Mouse (Mus musculus): ENCODE results near the gene Dctn3.
"Not testable (repeated sequence)": the region's sequence is repeated elsewhere in the genome, so short reads cannot be mapped to it uniquely, and the experiment has no call there.

Gene Dctn3

DNA sequence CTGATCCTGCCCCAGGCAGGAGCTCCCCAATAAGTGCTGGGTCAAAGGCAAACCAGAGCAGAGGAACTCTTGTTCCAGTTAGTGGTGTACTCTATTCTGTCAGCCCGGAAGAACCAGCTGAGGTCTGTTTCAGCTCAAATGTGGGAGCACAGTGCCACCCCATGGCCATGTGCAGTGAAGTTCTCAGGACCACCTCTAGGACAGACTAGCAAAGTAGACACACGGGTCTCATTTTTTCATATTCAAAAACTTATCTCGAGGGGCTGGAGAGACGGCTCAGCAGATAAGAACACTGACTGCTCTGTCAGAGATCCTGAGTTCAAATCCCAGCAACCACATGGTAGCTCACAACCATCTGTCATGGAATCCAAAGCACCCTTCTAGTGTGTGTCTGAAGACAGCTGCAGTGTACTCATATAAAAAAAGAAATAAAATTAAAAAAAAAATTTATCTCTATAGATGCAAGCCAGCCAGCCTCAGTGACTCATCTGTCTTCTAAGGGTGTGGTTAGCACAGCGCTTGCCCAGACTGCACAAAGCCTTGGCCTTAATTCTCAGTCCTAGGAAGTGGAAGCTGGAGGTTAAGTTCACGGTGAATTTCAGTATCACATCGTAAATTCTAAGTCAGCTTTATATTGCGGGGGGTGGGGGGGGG is 14.8 kb upstream of the Dctn3 start:
- peak; percentile 65 for DNase-seq

DNA sequence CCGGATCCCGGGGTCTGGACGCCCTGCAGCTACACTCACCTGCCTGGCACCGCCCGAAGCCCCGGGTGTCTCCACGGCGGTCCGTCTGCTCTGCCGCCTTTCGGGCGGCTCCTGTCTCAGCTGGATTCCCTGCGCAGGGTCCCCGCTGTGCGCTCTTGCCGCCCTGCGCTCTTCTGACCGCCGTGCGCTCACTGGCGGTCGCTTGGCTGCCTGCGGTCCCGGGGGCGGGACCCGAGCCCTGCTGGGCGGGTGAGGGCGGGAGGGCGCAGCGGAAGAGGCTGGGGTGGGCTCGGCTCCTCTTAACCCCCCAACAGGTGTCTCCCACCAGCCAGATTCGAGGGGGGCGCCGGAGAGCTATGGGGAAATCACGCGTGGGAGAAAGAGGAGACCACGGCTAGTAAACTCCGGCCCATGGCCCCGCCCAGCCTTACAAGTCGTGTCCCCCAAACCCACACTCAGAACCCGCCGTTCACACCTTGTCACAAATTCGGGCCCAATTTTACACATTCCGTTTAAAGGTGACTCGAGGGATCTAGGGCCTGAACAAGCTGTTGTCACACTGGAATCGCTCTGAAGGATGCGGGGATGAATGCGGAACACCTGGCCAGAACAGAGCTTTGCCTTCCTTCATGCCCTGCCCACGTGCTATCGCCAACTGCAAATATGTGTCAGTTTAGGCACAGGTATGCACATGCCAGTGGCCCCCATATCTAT is 8.2 kb upstream of the Dctn3 start, which contains the start of gene Arid3c:
Gene Arid3c (minus strand): TSS at position 91 of the 714 bp plus-strand sequence.
- no peak for DNase-seq

DNA sequence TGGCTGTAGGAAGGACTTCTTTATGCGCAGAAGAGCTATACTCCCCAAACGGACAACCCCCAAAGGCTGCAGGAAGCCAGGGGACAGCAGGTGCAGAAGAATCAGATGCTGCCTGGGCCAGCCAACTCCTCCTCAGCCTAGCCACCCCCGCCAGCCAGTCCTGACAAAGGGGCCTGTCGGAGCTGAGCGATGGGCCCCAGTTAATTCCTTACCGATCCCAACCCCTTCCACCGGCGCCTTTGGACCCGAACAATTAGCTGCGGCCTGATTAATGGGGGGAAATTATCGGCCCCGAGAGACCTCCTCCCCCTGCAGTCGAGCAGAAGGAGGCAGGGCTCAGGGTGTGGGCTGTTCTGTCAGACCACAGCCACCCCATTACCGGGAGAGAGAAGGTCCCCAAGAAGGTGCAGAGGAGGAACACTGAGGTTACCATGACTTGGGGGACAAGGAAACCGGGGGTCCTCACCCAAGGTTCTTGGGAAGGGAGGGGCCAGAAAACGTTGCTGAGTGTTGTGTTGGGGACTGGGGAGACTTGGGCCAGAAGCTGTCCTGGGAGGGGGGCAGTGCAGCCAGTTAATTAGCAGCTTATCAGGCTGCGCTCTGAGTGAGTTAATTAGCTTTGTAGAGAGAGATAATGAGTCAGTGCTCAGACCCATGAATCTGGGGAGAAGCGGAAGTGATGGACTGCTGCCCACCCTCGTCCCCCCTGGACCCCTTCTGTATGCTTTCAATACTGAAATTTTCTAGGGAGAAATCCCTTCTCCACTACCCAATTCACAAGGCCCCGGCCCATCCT is 4.1 kb upstream of the Dctn3 start:
- DNase-seq, result no peak

DNA sequence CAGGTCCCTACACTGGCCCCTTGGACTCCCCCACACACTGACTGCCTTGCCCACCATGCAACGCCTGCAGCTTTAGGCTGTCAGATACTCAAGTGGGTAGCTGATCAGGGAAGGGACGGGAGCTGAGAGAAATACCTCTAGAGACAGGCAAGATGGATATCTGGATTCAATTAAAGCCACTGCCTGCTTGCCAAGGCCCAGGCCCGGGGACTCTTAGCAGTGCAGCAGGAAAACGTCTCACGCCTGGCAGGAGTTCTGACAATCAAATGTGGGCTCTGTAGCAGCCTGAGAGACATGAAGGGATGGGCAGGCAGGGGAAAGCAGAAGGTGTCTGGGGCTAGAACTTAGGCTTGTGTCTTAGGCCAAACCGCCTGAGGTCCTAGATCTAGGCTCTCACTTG is 6.1 kb downstream of the Dctn3 start:
- DNase-seq, result no peak

DNA sequence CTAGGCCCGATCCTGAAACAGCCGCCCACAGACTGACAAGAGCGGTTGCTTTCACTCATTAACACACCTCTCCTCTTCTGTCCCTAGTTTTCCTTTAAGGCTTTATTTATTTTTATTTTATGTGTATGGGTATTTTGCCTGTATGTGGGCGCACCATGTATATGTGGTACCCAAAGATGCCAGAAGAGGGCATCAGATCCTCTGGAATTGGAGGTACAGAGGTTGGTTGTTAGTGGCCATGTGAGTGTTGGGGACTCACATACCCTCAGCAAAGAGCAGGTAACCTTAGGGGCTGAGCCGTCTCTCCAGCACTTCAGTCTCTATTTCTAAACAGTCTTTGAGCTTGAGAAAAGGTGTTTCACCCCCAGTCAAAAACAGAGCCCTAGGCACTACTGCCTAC is 7.4 kb downstream of the Dctn3 start:
- no peak for DNase-seq

DNA sequence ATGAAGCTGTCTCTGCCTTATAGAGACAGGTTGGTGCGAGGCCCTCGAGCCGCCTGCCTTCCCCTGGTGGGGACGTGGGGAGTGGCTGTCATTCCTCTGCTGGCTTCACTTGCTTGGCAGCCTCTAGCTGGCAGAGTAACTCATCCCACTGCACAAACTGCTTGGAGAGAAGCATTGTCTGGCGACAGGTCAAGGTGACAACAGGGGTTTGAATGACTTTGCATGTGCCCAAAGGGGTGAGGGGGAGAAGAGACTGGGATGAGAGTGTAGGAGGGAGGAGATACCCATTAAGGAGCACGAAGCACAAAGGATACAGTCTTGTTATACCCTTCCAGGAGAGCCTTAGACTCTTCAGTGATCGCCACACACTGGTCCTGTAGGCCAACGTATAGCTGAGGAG is 7.9 kb downstream of the Dctn3 start:
- DNase-seq, result peak; percentile 62

DNA sequence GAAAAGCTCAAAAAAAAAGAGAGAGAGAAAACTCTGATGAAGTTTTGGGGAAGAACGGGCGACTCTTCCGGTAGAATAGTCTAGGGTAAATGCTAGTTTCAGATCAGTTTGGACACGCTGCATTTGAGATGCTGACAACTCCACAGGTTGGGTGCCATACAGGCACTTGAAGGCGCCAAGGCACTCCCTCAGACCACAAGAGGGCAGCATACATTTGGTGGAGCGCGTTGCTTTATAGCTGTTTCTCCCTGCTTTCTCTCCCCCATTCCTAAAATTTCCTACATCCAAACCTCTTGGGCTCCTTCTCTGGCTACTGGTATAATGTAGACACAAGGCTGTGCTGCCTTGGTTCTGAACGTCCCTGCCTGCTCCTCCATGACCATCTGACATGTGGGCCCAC is 8.7 kb downstream of the Dctn3 start:
- DNase-seq, result peak; percentile 74

DNA sequence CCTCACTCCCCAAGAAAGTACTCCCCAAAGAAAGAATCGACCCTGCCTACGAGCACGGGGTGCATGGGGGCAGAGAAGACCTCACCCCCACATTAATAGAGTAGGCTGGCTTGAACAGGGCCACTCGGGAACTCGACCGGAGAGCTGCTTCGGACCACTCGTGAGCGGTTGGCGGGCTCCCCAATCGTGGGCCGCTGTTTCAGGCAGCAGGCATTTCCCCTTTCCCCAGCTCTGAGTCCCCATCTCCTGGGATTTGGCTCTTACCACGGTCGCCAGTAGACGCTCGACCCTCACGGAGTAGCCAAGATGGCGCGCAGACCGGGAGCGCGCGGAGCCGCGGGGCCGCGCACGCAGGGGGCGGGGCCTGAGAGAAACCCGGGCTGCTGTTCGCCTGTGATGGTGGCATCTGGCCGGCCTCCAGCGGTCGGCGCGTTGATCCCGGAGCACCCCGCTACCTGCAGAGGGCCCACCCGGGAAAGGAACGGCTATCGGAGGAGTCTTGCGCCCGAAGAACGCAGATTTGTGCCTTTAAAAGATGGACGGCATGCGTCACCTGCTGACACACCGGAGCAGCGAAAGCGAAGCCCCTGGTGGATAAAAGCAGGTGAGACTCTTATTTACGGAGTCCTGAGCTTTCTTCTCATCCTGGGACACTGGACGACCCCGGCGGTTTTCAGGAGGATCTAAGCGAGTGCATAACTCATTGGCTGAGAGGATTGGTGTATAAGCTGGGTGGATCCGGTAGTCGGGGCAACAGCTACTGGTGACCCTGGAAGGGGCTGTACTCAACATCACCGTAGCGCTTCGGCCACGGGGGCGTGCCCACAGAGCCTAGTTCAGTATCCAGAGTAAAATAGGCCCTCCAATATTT is 9.5 kb downstream of the Dctn3 start, which contains the start of gene Rpp25l:
Gene Rpp25l (minus strand): TSS at position 338 of the 871 bp plus-strand sequence.
- peak; percentile 86 for DNase-seq

DNA sequence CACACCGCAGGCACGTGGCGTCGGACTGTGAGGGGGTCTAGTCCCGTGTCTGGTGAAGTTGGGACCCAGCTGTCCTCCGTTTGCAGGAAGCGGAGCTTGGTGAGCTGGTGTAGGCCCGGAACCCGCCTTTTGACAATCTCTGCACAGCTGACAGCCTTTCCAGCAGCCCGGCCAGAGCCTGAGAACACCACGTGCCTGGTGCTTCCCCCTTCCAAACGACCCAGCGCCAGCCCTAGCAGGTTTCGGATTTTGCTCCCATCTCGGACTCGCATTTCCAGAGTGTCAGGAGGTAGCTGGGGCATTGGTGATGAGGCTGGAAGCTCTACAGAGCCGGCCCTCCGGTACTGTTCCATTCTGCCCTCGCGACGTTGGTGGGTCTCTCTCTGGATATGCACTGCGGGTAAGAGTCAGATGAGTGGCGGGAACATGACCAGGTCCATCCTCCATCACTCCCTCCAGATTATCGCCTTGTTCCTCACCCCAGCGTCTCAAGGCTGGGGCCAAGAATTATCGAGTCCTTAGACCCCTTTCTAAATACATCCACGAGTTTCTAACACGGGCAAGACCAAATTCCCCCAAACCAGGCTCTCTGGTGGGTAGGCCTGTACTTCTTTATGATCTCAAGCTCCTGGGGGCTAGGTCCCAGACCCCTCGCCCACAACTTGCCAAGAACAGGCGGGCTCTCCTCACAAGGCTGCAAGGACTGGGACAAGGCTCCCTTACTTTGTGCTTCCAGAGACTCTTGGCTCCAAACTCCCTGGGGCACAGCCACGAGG is 10.4 kb downstream of the Dctn3 start:
- no peak for DNase-seq

DNA sequence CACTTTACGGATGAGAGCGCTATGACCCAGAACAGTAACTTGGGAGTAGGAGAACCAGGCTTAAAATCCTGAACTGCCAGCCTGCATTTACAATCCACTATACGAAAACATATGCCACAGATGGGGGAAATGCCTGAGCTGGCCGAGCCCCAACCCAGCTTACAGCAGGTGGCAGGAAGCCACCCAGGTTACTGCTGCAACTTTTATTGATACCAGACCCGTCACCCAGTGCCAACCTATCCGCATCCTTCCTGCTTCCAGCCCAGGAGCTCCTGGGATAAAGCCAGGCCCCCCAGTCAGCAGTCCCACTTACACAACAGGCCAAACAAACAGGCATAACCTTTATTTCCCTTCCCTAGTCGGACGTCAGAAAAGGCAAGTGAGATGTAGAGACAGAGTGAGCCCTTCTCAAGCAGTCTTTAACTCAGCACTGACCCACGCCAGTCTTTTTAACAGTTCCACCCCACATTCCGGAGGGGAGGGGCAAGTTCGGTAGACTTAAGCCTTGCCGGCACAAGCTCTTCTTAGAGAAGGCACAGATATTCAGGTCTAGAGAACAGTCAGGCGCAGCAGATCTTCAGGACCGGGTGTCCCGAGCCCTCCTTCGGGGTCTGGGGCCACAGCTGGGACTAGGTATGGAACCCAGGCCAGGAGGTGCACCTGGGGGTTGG is 11.1 kb downstream of the Dctn3 start:
- DNase-seq, result peak; percentile 77

DNA sequence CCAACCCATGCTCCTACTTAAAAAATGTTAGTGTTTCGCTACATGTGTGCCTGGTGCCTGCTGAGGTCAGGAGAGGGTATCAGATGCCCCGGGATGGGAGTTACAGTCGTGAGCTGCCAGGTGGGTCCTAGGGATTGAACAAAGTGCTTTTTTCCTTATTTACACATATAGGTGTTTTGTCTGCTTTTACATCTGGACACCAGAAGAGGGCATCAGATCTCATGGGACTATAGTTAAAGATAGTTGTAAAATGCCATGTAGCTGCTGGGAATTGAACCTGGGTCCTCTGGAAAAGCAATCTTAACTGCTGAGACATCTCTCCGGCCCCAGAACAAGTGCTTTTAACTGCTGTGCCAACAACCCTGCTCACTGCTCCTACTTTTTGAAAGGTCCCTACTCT is 12.7 kb downstream of the Dctn3 start:
- DNase-seq, result no peak

DNA sequence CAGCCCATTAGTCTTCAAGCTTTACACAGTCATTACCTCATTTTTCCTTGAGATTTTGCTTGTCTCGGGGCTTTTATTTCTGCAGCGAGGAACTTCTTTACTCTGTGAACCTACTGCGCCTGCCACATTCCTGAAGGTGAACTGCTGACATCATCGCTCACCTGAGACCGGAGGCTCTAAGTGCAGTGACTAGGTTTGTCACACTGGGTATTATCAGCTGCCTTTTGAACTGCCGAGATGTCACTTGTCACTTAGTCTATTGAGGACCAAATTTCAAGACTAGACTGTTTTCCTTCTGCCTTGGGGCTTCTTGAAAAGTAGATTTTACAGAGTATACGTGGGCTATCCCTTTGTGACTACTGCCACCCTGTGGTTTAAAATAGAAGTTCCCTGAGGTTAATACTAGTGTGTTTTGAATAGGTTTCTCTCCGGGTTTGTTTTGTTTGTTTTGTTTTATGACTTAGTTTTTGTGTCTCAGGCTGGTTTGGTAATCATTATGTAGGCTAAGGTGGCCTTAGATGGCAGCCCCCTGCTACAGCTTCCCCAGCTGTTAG is 14.7 kb downstream of the Dctn3 start:
- no peak for DNase-seq

DNA sequence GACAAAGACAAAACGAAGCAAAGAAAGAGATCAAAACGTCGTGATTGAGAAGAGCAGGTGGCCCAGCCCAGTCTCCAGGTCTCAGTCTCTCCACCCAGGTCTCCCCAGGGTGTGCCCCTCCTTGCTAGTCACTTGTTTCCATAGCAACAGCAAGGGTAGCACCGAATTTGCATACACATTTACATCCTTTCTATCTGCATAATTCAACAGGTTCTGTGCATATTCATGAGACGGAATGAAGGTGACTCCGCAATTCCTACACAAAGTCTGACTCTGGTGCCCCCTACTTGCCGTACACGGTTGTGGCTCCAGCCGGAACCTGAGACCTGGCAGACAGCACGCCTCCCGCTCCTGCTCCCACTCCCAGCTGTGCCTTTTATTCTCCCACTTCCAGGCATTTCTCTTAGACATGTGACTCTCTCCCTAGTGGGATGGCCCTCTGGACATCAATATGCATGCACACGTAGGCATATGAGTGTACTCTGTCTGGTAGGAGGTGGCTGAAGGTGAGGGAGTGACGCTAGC is 15.9 kb downstream of the Dctn3 start:
- peak; percentile 79 for DNase-seq

DNA sequence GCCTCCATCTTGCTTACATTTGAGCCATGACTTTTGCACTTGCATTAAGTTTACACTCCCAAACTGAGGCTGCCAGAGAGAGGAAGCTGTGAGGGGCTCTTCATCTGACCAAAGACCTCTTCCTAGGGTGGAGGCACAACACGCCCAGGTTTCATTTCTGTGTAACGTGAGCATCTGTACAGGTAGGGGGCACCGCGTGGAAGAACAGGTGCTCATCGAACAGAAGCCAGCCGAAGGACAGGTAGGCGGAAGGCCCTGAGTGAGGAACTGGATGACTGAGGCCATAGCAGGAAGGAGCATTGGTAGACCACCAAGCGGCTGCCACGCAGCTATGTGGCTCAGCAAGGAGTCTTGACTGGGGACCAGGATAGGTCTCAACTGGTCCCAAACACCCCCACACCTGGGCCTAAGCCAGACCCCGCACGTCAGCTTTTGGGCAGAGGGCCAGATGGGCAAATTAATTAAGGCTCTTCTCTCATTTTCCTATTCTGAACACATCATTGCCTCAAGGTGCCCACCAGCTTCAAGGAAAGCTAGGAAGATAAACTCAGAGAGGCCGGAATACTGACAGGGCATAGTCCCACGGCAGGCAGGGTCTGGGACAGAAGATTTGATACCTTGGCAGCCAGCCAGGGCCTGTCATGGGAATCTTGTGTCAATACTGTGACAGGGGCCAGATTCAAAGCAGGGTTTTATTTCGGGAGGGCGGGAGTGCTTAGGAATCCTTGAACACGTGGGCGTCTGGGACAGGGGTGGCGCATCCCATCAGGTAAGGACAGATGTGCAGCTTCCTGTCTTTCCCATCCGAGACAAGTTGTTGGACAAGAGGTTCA is 16.8 kb downstream of the Dctn3 start:
- DNase-seq, result no peak

DNA sequence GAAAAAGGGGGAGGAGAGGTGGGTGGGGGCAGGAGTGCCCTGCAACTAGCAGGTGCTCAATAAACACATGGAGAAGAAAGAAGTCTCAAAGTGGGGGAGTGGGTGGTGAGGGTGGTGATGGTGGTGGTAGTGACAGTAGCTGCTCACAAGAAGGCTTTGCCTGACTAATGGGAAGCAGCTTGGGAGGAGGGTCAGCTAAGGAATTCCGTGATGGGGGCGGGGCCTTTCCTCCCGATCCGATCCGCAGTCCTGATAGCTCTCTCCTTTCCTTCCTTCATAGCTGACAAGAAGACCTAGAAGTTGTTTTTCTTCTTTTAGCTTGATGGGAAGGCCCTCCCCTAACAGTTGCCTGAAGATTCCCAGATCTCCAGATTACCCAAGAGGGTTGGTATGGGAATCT is 18.3 kb downstream of the Dctn3 start:
- DNase-seq, result no peak

DNA sequence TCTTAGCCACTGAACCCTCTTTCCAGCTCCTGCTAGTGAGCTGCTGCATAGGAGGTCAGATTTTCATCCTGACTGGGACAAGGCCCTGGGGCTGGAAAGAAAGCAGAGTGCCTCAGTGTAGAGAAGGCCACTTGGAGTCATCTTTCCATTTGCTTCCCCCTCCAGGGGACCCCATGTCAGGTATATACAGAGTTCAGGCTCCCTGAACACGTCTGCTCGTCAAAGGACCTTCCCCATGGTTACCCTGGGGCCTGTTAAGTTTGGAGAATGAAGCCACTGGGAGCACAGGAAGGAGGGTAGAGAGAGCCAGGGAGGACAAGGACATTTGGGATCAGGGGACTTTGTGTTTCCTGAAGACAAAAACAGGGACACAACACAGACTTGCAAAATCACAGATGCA is 20.7 kb downstream of the Dctn3 start:
- not testable (repeated sequence) for DNase-seq

DNA sequence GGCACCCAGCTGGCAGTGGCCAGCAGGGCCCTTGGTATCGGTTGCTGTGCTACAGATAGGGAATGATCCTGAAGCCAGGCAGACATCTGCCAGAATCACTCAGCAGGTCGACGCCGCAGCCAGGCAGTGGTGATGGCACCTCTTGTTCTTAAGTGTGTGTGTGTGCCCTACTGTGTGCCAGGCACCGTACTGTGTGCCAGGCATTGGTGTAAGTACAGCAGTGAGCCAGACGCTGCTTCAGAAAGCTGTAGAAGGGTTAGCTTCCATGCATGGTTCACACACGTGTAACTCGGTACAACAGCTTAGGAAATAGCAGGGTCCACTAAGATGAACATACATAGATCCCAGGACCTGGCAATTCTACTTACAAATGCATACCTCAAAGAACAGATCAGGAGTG is 22.7 kb downstream of the Dctn3 start:
- peak; percentile 30 for DNase-seq

DNA sequence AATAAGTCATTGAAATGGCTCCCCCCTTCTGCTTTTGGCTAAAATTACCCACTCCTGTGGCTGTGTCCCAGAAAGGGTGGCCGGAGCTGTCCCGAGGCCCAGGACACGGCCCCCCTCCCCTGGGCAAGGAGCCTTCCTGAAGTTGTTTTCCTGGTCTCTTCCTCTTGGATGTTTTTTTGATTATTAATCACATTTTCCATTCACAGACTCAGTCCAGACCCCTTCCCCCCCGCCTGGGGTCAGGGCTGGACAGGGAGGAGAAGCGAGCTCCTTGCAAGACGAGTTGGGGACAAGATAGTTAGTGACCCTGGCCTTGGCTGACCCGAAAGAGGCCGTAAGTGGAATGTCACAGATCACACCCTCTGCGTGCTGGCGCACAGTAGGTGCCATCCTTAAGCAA is 23.2 kb downstream of the Dctn3 start, which contains the start of gene Il11ra1:
Gene Il11ra1 (plus strand): TSS at position 207 of the 400 bp plus-strand sequence.
- peak; percentile 47 for DNase-seq

DNA sequence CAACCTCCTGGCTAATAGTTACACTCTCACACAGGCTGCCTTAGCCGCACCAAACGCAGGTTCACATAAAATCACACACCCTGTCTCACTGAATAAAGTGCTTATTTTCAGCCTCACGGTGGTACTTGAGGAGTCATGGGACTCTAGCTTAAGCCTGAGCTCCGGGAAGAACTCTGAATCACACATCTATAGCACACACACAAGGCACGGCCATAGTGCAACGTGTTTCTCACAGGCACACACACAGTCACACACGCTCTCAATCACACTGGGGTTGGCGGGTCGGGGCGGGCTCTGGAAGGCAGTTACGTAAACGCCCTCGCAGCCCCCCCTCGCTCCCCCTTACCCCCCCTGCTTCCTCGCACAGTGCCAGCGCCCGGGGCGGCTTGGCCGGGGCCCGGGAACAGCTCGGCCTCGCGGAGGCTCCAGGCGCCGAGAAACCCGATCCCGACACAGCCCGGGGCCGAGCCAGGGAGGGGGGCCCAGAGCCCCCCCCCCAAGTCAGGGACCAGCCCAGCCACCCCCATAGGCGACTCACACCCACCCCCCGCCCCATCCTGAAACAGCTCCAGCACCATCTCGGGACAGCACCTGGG is 24.5 kb downstream of the Dctn3 start:
- DNase-seq, result peak; percentile 82

Measured in cerebellum, adult 11-12 months (tissue).